Mouse (Mus musculus) heart, embryonic 11.5 days (tissue): ENCODE data around the gene App. TPM values are rescaled to one million over a fixed set of nuclear protein-coding genes. Genes with fewer than 3 reads are reported as not detected.
A peak's percentile ranks its signal among the peaks of the same experiment; 100 is the strongest.

ENCODE experiments used
- ATAC-seq: fragments of 200-750 bp; cut with Nextera tagmentation; replicated peaks from 2 replicates; pipeline ENCODE4 v1.8.0; 2017; ENCODE audit warnings: moderate library complexity; ENCODE audit not compliant: insufficient number of reproducible peaks, low FRiP score, low TSS enrichment
- H3K27ac ChIP-seq: fragments of 300-500 bp; sonication (generic); 2 replicates; pipeline ENCODE4 v1.5.1; 2014; ENCODE audit warnings: mild to moderate bottlenecking, low read depth, low read length
- H3K27me3 ChIP-seq: fragments of 300-500 bp; sonication (generic); 2 replicates; pipeline ENCODE4 v1.6.1; 2014; ENCODE audit warnings: mild to moderate bottlenecking, low read length, mixed read lengths; ENCODE audit not compliant: control insufficient read depth, insufficient read depth
- H3K36me3 ChIP-seq: fragments of 300-500 bp; sonication (generic); 2 replicates; pipeline ENCODE4 v1.6.1; 2014; ENCODE audit warnings: mild to moderate bottlenecking, low read length, moderate library complexity, mixed read lengths; ENCODE audit not compliant: control insufficient read depth, insufficient read depth
- H3K4me1 ChIP-seq: fragments of 300-500 bp; sonication (generic); 2 replicates; pipeline ENCODE4 v1.6.1; 2014; ENCODE audit warnings: low read length; ENCODE audit not compliant: control insufficient read depth, insufficient read depth
- H3K4me2 ChIP-seq: fragments of 300-500 bp; sonication (generic); 2 replicates; pipeline ENCODE4 v1.6.1; 2014; ENCODE audit warnings: mild to moderate bottlenecking, moderate library complexity
- H3K4me3 ChIP-seq: fragments of 300-500 bp; sonication (generic); 2 replicates; pipeline ENCODE4 v1.5.1; 2014; ENCODE audit warnings: low read depth, low read length
- H3K9ac ChIP-seq: fragments of 300-500 bp; sonication (generic); 2 replicates; pipeline ENCODE4 v1.6.1; 2014; ENCODE audit warnings: mild to moderate bottlenecking, low read depth, low read length, moderate library complexity
- H3K9me3 ChIP-seq: fragments of 300-500 bp; sonication (generic); replicated peaks from 2 replicates; pipeline ENCODE4 v1.6.1; 2016; ENCODE audit warnings: low read length; ENCODE audit not compliant: control insufficient read depth
- WGBS: fragments of 180-500 bp; shearing (Covaris S2); extraction: QIAGEN DNeasy Blood & Tissue Kit; methylation state at CpG from one replicate; pipeline ENCODE4 v1.1.7; 2014; ENCODE audit not compliant: insufficient replicate concordance; 5-methylcytosine and 5-hydroxymethylcytosine counted together
- polyA plus RNA-seq: library from polyadenylated mRNA; unstranded; fragments of >200 nt; fragmentation: Nextera tagmentation; extraction: Ambion mirVana; gene quantifications from 2 replicates; pipeline ENCODE4 v1.2.1, GENCODE M21; 2014

Gene App
- polyA plus RNA-seq, 1 experiment from 2014 or later = 143 TPM

GRCm38 (mm10) chr16:85172571-85173372 is 794 bp downstream of the App start:
- H3K9me3 ChIP-seq = no peaks in the 10 kb centered on the region
- peak overlapping the region; percentile 72 for H3K4me2 ChIP-seq
- peak overlapping the region; percentile 91 for H3K4me3 ChIP-seq
- no peaks in the 10 kb centered on the region for H3K27me3 ChIP-seq
- peak; percentile 60 for ATAC-seq
- peak overlapping the region; percentile 90 for H3K9ac ChIP-seq
- H3K36me3 ChIP-seq = no peaks in the 10 kb centered on the region
- peak overlapping the region; percentile 79 for H3K27ac ChIP-seq
- H3K4me1 ChIP-seq = peaks cover 27% of the 10 kb centered on the region
- under 1% methylated on average over 67 of the region's 68 CpGs for WGBS

- H3K27me3 ChIP-seq = no peaks in the 10 kb centered on the region
- peak overlapping the region; percentile 72 for H3K4me2 ChIP-seq
- H3K9ac ChIP-seq = peak overlapping the region; percentile 90
- no peaks in the 10 kb centered on the region for H3K9me3 ChIP-seq
- H3K4me3 ChIP-seq = peak overlapping the region; percentile 91
- H3K4me1 ChIP-seq = peaks cover 27% of the 10 kb centered on the region
- peak; percentile 46; the same call in 1 of the 2 replicates for ATAC-seq
- 2% methylated on average over 10 of the region's 10 CpGs for WGBS
- H3K27ac ChIP-seq = peak overlapping the region; percentile 79
- H3K36me3 ChIP-seq = no peaks in the 10 kb centered on the region
Measured at GRCm38 (mm10) chr16:85171976-85172570, 1.5 kb downstream of the App start.

DNA sequence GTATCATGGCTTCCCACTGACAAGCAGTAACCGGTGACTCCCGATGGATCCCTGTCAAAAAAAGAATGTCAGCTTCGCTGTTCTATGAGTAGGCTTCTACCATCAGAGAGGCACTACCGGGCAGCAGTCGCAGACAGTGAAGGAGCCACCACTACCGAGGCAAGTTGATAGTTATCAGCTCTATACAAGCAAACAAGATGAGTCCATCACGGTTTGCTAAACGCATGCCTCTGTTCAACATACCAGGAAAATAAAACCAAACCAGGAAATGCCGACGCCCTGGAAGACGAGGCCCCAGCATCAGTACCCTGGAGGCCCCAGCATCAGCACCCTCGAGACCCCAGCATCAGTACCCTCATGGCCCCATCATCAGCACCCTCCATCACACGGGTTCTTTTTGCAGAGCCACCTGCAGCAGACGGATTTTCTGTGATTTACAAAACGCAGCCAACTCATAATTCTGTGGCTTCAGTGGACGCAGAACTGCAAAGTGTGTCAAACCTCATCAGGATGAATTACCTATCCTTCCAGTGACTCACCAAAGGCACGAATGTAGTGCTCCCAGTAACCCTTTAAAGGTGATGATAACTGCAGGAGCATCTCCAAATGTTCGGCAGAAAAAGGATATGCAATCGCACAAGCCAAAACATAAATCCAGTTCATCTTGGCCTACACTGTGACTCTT is 2.6 kb downstream of the App start:
- Histone ChIP-seq H3K4me3 (peak overlapping the region; percentile 12; the same call in 1 of the 2 replicates), H3K4me2 (peak overlapping the region; percentile 57), H3K36me3 (no peaks in the 10 kb centered on the region), H3K27me3 (no peaks in the 10 kb centered on the region), H3K4me1 (peaks cover 27% of the 10 kb centered on the region), H3K9ac (no peak overlapping the region), H3K27ac (no peak overlapping the region), H3K9me3 (no peaks in the 10 kb centered on the region)
- no peak for ATAC-seq
- 47% methylated on average over 19 of the region's 19 CpGs for WGBS

GRCm38 (mm10) chr16:85168821-85169220 is 4.7 kb downstream of the App start:
- Histone ChIP-seq H3K9me3 (no peaks in the 10 kb centered on the region), H3K27me3 (no peaks in the 10 kb centered on the region), H3K36me3 (no peaks in the 10 kb centered on the region), H3K4me1 (peaks cover 25% of the 10 kb centered on the region), H3K9ac (no peak overlapping the region), H3K4me2 (no peak overlapping the region), H3K27ac (no peak overlapping the region), H3K4me3 (no peak overlapping the region)
- WGBS = 31% methylated on average over 5 of the region's 5 CpGs
- ATAC-seq = no peak

DNA sequence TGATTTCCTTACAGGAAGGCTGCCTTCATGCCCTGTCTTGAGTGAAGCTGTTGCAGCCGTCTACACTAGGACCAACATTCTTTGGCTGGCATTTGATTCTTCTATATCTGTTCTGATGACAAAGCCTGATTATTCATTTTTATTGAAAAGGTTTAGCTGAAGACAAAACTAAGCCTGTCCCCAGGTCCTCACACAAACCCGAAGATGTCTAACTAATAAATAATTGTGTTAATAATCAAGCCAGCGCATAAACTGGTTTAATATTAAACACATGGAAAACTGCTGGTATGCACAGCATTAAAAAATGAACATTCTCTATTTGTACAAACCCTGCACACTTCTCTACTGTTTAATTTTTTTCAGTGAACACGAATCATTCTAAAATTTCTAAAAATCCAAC is 7.4 kb downstream of the App start:
- Histone ChIP-seq H3K9me3 (no peaks in the 10 kb centered on the region), H3K4me2 (no peak overlapping the region), H3K4me3 (no peak overlapping the region), H3K36me3 (no peaks in the 10 kb centered on the region), H3K4me1 (peaks cover 24% of the 10 kb centered on the region), H3K27ac (no peak overlapping the region), H3K27me3 (no peaks in the 10 kb centered on the region), H3K9ac (no peak overlapping the region)
- 73% methylated on average over 4 of the region's 4 CpGs for WGBS
- ATAC-seq = no peak

- WGBS = 69% methylated on average over 7 of the region's 7 CpGs
- no peak overlapping the region for H3K27ac ChIP-seq
Measured at GRCm38 (mm10) chr16:85165631-85166030, 7.9 kb downstream of the App start.

GRCm38 (mm10) chr16:85165177-85165576 is 8.4 kb downstream of the App start:
- 61% methylated on average over 7 of the region's 7 CpGs for WGBS
- no peak overlapping the region for H3K27ac ChIP-seq
- H3K9ac ChIP-seq = no peak overlapping the region
- peaks cover 19% of the 10 kb centered on the region for H3K4me1 ChIP-seq
- H3K4me2 ChIP-seq = no peak overlapping the region
- no peaks in the 10 kb centered on the region for H3K9me3 ChIP-seq
- H3K27me3 ChIP-seq = no peaks in the 10 kb centered on the region
- H3K4me3 ChIP-seq = no peak overlapping the region
- H3K36me3 ChIP-seq = no peaks in the 10 kb centered on the region
- no peak for ATAC-seq

More at GRCm38 (mm10) chr16:85165631-85166030, 7.9 kb downstream of the App start:
- H3K9ac ChIP-seq = no peak overlapping the region
- no peaks in the 10 kb centered on the region for H3K36me3 ChIP-seq
- H3K4me2 ChIP-seq = no peak overlapping the region
- H3K9me3 ChIP-seq = no peaks in the 10 kb centered on the region
- no peak for ATAC-seq
- no peaks in the 10 kb centered on the region for H3K27me3 ChIP-seq
- H3K4me3 ChIP-seq = no peak overlapping the region
- H3K4me1 ChIP-seq = peaks cover 18% of the 10 kb centered on the region

DNA sequence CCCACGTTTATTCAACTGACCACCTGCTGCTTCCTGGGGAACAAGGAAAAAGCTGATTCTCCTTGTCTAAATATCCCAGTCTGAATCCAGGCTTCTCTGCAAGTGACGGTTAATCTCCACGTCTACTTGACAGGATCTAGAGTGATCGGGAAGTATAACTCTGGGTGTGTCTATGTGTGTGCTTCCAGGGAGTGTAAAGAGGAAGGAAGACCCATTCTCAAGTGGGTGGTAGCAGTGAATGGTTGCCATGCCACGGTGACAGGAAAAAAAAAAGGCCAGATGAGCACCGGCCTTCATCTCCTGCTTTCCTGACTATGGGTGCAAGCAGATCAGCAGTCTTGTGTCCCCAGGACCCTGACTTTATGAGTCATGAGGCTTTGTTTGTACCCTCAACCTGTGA is 10.8 kb downstream of the App start:
- Histone ChIP-seq H3K9ac (no peak overlapping the region), H3K4me3 (no peak overlapping the region), H3K27ac (no peak overlapping the region), H3K36me3 (no peaks in the 10 kb centered on the region), H3K9me3 (no peaks in the 10 kb centered on the region), H3K27me3 (no peaks in the 10 kb centered on the region), H3K4me2 (no peak overlapping the region), H3K4me1 (peaks cover 7% of the 10 kb centered on the region; the same call in 1 of the 2 replicates)
- 73% methylated on average over 6 of the region's 6 CpGs for WGBS
- ATAC-seq = no peak
